Mouse (Mus musculus) layer of hippocampus, adult 9-11 months (tissue): ENCODE measurements around the gene Ccnd3.
A peak's percentile ranks its signal among the peaks of the same experiment; 100 is the strongest.
"Not testable (repeated sequence)": the region's sequence is repeated elsewhere in the genome, so short reads cannot be mapped to it uniquely, and the experiment has no call there.

Source experiments
- DNase-seq: peaks from one replicate; pipeline ENCODE4 v3.0.0; 2022

Ccnd3 gene

DNA sequence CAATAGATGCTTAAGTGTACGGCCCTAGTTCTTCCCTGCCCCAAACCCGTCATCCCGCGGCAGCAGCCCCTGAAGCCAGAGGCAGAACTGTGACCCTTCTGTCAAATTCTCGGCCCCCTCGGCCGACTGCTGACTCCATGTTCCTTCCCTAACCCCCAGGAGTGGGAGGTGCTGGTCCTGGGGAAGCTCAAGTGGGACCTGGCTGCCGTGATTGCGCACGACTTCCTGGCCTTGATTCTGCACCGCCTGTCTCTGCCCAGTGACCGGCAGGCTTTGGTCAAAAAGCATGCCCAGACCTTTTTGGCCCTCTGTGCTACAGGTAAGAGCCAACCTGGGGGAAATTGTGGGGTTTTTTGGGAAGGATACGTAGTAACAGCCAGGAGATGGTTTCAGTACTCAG is 92.4 kb downstream of the Ccnd3 start:
- no peak for DNase-seq

DNA sequence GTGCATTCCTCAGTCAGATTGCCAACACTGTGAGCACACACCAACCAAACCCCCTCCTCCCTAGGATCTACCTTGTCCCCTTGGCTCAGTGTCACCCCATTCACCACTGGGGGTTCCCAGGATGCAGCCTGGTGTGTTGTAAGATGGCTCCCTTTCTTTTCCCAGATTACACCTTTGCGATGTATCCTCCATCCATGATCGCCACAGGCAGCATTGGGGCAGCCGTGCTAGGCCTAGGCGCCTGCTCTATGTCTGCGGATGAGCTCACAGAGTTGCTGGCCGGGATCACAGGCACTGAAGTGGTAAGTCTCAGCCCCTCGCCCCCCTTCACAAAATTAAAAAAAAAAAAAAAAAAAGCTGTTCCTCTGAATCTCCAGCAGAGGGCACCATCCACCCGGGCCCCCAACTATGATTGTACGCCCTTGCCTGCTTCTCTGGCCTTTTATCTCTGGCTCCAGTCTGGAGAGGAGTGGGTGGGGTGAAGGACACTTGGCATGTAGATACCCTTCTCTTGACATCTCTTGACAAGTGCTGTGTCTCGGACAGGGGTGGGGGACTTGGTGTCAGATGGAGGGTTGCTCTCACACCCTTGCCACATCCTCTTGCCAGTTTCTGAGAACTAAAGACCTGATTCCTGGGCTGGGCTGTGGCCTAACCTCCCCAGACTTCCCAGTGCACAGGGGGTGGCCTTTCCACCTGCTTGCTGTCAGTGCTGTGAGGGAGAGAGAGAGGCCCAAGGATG is 93.2 kb downstream of the Ccnd3 start:
- DNase-seq, result no peak

DNA sequence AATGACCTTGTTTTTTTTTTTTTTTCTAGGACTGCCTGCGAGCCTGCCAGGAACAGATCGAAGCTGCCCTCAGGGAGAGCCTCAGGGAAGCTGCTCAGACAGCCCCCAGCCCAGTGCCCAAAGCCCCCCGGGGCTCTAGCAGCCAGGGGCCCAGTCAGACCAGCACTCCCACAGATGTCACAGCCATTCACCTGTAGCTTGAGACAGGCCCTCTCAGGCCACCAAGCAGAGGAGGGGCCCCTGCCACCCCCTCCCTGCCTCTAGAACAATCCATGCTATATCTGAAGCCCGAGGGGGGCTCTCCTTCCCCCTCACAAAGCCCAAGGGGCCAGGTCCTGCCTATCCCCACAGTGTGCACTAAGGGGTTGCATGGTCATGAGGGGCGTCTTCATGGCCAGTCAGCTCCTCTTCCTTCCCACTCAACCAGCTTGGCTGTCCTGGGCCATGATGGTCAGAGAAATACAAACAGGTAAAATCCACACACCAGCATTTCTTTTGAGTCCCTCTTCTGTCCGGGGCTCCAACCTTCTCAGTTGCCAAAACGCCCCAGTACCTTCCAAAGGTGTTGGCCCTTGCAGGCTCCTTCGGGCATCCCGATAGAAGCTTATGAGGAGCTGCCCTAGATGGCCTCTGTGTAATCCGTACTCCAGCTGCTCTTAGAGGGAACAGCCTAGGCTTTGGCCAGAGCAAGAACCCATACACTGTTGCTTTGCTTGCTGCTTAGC is 93.9 kb downstream of the Ccnd3 start:
- not testable (repeated sequence) for DNase-seq

DNA sequence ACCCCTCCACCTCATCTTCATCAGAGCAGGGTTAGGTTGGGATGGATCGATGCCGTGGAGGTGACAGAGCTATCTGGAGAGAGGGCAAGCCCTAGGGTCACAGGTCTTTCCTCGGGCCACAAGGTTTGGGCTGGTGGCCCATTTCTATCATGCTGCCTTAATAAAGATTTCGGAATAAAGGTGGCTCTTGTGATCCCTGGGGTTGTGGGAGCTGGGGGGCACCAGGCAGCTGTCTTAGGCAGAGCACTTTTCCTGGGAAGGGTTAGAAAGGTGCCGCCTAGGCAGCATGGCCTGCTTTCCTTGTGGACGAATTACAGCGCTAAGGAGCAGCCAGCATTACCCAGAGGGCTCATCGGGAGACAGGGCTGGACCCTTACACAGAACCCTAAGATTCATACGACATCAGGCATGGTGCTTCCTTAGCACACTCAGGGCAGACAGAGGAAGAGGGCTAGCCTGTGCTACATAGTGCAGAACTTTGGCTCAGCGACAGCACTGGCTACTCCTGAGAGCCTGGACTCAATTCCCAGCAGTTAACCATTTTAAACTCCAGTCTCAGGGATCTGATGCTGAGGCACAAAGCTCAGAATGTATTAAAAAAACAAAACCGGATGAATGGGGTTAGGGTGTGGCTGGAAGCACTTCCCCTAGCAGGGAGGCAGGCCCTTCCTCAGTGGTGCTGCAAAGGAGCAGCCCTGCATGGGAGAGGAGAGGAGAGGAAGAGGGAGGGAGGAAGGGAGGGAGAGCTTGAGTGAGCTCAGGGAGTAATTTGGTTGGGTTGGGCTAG is 94.9 kb downstream of the Ccnd3 start:
- DNase-seq, result no peak

DNA sequence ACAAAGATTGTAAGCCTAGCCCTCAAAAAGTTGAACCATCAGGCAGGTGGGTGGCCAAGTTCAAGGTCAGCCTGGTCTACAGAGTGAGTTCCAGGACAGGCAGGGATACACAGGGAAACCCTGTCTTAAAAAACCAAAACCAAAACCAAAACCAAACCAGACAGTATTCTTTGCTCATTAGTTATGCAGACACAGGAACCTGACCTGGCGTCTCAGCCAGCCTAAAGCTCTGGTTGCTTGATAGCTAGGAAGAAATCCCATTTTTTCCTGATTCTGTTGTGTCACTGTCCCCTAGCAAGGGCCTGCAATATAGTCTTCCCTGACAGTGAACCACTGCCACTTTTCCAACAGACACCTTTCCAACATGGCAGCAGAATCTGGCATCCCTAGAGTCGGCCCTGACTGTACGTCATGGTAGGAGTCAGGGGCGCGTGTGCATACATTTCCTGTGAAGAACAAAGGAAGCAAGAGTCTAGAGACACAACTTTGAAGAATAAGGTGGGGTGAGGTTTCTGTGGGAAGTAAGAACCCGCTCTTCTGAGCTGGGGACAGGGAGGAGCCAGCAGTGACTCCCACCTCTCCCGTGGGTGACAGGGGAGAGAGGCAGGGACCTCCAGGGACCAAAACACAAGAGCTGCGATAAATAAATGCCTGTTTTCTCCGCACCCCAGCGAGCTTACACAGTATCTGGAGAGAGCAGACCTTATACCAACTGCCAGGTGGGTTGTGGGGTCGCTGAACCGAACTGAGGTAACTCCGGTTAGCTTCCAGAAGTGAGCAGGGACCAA is 95.9 kb downstream of the Ccnd3 start:
- DNase-seq, result no peak

DNA sequence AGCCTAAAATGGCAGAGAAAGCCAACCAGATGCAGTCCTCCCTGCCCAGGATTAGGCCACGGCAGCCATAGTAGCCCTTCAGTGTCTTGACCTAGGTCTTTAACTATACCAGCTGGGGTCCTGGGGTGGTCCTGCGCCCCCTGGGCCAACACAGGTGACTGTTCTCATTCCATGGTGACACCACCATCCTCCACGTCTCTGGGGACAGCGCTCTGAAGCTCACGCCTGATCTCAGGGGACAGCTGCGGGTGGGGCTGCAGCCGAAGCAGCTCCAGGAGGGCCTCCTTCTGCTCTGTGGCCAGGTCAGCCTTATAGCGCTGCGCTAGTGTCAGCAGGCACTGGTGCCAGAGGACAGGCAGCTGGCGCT is 96.5 kb downstream of the Ccnd3 start:
- DNase-seq, result no peak

DNA sequence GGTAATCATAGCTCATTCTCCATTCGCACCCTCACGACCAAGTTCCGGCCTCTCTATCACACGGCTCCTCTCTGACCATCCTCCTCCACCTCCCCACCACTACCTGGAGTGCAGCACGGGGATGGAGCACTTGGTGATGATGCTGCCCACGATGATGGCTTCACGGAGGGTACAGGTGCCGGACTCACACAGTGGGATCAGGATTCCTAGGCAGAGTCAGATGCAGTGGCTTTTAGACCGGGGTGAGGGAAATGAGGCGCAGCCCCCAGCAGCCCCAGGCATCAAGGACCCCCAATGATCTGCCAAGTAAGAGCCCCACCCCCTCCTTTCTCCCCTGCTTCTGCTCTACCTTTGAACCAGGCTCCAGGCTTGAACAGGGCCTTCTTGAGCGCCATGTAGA is 97.4 kb downstream of the Ccnd3 start:
- no peak for DNase-seq

DNA sequence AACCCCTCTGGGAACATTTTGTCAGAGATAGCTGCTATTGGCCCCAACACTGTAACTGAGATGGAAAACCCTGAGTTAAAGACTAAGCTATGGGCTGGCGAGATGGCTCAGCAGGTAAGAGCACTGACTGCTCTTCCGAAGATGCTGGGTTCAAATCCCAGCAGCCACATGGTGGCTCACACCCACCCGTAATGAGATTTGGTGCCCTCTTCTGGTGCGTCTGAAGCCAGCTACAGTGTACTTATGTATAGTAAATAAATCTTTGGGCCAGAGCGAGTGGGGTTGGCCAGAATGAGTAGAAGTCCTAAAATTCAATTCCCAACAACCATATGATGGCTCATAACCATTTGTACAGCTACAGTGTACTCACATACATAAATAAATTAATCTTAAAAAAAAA is 101.4 kb downstream of the Ccnd3 start:
- no peak for DNase-seq

DNA sequence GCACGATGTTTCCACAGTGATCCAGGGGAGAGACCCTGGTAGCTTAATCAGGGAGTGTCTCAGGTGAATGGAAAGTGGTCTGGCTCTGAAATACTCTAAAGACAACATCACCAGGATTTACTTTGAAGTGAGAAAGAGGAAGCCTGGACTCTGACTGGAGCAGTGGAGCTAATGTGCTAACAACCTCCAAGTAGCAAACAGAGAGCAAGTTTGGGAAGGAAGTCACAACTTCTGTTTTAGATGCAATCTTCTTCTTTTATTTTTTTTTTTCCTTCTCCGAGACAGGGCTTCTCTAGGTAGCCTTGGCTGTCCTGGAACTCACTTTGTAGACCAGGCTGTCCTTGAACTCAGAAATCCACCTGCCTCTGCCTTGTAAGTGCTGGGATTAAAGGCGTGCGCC is 104.3 kb downstream of the Ccnd3 start:
- DNase-seq, result no peak

DNA sequence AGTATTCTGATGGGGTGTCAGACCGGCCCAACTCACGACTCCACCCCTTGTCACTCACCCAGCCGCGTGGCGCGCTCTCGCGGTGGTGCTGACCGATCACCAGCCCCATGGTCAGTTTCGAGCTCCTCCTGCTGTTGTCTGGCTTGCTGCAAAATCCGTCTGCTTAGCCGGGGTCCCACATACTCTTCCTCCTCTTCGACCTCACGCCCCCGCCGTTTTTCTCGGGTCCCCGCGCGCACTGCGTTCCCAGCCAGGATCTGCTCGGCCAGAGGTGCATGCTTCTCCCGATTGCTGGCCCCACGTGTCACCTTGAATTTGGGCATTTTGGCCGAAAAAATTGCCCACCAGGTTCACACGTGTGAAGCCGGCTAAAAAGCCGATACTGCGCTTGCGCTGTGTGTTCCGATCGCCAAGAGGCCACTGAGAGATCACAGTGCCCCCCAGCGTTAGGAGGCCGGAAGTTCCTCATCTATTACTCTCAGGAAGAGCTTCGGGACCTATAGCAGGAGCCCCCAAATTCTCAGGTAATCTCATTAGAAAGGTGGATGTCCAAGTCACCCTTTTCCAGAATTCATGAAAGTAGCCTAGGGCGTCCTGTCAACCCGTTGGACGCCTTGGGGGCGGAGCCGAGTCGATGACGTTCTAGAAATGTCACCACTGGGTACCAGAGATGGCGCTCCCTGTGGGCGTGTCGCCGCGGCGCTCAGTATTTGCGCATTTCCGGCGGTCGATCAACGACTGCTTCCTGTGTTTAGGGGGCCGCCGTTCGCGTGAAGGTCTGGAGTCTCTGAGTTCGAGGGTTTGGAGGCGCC is 106.2 kb downstream of the Ccnd3 start, which contains the start of the genes Bysl, Med20 and Gm20517:
TSS of gene Bysl (minus strand) at position 644 of the 812 bp plus-strand sequence.
TSS of gene Med20 (plus strand) at position 734 of the 812 bp plus-strand sequence.
TSS of gene Gm20517 (plus strand) at position 741 of the 812 bp plus-strand sequence.
- DNase-seq, result peak; percentile 96

DNA sequence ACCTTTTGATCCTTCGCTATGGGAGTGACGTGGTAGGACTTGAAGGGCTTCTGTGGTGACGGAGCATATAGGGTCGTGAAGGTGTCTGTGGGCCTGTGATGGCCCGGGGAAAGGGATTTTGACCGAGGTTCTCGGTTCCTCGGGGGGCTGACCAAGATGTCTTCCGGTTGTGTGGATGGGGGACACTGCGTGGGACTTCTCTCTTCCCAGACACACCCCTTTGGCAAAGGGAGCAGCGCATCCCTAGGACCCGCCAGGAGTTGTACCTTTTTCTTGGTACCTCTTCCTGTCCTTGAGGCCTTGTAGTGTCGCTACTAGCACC is 106.8 kb downstream of the Ccnd3 start:
- no peak for DNase-seq

DNA sequence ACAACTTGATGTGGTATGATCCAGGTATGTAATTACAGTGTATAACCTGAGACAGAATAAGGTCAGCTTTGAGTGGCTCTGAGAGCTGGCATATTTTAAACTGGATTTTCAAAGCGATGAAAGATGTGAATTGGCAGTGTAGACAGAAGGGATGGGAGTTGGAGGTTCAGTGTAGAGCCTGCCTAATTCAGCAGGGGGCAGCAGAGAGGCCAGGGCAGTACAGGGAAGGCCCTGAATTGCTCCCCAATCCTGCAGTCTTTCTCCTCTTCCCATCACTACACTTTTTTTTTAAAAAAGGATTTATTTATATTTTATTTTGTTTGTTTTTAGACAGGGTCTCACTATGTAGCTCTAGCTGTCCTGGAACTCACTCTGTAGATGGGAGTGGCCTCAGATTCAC is 109.2 kb downstream of the Ccnd3 start:
- no peak for DNase-seq

DNA sequence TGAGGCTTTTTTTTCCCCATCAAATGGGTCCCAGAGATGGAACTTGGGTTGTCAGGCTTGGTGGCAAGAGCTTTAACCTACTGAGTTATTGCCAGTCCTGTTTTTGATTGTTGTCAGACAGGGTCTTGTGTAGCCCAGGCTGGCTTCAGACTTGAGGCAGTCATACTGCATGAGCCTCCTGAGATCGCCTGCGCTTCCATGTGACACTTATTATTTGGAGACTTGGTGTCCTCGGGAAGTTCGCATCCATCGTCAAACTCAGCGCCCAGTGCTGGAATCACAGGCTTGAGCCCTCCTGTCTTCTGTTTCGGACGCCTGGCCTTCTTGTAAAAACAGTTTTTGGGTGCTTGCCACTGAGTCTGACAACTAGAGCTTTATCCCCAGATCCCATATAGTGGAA is 111.3 kb downstream of the Ccnd3 start:
- no peak for DNase-seq

DNA sequence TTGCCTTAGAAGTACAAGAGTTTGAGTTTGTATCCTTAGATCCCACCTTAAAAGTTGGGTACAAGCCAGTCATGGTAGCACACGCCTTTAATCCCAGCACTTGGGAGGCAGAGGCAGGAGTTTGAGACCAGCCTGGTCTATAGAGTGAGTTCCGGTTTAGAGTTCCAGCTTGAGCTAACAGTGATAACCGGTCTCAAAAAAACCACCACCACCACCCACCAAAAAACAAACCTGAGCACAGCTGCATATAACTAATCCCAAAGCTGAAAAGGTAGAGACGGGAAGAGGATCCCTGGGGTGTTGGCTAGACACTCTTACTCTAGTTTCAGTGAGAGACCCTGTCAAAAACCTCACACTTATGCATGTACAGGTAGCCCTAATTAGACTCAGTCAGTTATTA is 111.8 kb downstream of the Ccnd3 start:
- no peak for DNase-seq

DNA sequence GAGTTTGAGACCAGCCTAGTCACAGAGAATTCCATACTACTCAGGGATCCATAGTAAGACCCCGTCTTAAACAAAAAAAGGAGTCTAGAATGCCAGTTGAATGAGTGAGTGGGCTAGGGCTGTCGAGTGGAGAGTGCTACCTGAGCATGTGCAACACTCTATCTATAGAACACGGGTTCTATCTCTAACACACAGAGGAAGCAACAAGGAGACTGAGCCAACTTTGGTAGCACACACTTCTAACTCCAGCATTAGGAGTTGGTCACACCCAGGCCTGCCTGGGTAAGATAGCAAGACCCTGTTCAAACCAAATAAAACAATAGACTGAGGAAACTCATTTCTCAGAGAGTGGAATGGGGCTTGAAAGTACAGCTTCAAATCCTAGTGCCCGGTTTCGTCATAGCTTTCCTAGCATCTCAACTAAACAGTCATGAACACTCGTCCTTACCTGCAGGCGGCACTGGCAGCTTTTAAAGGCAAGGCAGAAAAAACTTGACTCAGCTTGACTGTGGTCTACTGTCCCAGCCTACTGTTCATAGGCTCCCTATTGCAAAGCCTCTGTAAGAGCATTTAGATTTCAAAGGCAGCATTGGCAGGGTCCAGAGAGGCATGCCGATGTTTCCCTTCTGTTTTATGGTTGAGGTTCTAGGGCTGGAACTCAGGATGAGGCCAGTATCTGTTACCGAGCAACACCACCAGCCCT is 112.9 kb downstream of the Ccnd3 start:
- no peak for DNase-seq

DNA sequence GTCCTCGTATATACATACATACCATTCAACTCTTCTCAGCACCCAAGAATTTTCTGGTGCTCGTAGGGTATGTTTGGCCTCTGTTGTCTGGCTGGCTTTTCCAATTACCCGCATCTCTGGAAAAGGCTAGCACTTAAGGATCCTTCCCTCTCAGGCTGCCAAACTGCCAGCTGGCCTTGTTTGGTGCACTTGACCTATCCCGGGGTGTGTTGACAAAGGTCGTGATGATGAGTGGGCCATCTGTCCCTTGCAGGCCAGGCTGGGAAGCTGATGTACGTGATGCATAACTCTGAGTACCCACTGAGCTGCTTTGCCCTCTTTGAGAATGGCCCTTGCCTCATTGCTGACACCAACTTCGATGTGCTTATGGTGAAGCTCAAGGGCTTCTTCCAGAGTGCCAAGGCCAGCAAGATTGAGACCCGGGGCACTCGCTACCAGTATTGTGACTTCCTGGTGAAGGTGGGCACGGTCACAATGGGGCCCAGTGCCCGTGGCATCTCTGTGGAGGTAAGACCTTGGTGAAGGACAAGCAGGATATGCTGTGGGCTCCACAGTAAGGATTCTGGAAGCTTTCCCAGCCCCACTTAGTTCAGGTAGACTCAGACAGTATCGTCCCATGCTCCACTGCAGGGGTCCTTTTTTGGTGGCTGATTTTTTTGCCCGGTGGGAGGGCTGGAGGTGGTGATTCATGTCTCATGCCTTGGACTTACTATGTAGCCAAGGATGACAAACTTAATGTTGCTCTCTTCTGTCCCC is 113.9 kb downstream of the Ccnd3 start:
- no peak for DNase-seq

DNA sequence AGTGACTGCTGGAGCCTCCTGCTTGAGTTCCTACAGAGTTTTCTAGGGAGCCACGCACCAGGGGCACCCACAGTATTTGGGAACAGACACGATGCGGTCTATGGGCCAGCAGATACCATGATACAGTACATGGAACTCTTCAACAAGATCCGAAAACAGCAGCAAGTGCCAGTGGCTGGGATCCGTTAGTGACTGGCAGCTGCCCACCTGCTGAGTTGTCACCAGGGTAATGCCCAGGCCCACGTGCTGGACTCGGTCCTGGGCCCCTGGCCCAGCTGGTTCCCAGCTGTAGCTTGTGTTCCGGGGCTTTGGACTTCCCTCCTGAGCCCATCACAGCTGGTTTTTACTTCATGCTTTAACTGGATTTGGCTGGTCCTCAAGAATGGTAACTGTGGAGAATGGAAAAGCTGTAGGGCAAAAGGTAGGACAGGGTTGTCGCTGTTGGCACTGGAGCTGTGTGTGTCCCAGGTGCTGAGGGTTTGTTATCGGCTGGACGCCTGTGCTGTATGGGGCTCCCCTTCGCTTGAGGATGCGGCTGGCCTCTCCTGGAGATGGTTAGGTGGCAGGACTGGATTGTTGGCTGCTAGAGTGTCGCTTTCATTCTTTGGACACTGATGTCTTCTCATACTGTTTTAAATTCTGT is 118.2 kb downstream of the Ccnd3 start:
- DNase-seq, result no peak

DNA sequence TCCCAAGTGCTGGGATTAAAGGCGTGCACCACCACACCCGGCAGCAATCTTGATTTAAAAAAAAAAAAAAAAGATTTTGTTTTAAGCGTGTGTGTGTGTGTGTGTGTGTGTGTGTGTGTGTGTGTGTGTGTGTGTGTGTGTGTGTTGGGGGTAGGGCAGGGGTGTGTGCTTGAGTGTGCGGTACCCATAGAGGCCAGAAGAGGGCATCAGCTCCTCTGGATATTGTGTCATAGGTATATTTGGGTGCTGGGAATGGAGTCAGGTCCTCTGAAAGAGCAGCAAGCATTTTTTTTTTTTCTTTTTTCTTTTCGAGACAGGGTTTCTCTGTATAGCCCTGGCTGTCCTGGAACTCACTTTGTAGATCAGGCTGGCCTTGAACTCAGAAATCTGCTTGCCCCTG is 119.7 kb downstream of the Ccnd3 start:
- DNase-seq, result not testable (repeated sequence)

DNA sequence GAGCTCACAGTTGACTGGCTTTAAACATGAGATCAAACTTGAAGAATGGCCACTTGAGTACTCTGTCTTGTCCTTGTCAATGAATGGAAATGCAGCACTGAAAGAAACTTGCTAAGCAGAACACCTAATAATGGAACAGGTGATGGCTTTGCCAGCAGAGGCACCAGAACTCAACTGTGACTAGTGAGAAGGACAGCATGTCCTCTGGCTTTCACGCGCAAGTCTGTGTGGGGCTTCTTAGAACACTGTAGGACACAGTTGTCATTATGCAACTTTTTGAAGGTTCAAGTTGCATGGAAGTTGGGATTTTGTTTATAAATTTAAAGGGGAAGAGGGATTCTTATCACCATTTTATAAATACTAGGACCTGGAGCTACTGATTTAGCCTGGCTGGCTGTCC is 120.2 kb downstream of the Ccnd3 start:
- DNase-seq, result no peak

DNA sequence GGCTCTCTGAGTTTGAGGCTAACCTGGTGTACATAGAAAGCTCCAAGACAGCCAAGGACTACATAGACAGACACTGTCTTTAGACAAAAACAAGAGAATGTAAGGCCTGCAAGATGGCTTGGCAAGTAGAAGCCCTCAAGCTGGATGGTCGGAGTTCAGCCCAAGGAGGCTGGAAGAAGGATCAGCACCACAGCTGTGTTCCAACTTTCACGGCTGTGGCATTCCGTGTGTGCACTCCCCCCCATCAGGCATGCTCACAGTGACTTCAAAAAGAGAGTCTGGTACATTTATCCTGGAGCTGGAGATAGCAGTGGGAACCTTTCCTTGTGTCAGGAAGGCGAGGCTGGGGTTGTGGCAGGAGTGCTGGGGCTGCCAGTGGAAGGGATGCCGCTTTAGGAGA is 121.2 kb downstream of the Ccnd3 start:
- no peak for DNase-seq
